Mouse (Mus musculus): ENCODE data around the gene Spns2. TPM values are rescaled to one million over a fixed set of nuclear protein-coding genes. Genes with fewer than 3 reads are reported as not detected.

The Spns2 gene
- polyA plus RNA-seq, 1 experiment: 11.4 TPM

GRCm38 (mm10) chr11:72518449-72518848 lies 28.7 kb upstream of the Spns2 start:
- Histone ChIP-seq H3K36me3 (ENCODE audit: control insufficient read depth, insufficient read depth, low read length) (no peaks in the 10 kb centered on the region), H3K27me3 (ENCODE audit: control insufficient read depth, insufficient read depth, low read length) (no peaks in the 10 kb centered on the region), H3K27ac (ENCODE audit: control insufficient read depth, insufficient read depth, low read depth, low read length) (no peak overlapping the region), H3K4me3 (ENCODE audit: control insufficient read depth, low read depth, low read length) (no peak overlapping the region), H3K4me1 (ENCODE audit: control insufficient read depth, insufficient read depth, low read length) (no peaks in the 10 kb centered on the region)
- no peak for TF ChIP-seq POLR2A (IDR thresholded peaks at IDR 0.05; ENCODE audit: control insufficient read depth, low read depth, low read length)

GRCm38 (mm10) chr11:72514967-72515366 lies 25.3 kb upstream of the Spns2 start:
- no peaks in the 10 kb centered on the region for H3K4me1 ChIP-seq (ENCODE audit: control insufficient read depth, insufficient read depth, low read length)
- no peaks in the 10 kb centered on the region for H3K27me3 ChIP-seq (ENCODE audit: control insufficient read depth, insufficient read depth, low read length)

GRCm38 (mm10) chr11:72508651-72509050 lies 18.9 kb upstream of the Spns2 start:
- TF ChIP-seq CTCF (IDR thresholded peaks at IDR 0.05; ENCODE audit: control insufficient read depth, insufficient read depth, insufficient replicate concordance, low read depth, low read length) (no peak), POLR2A (IDR thresholded peaks at IDR 0.05; ENCODE audit: control insufficient read depth, low read depth, low read length) (no peak)
- no peak overlapping the region for H3K27ac ChIP-seq (ENCODE audit: control insufficient read depth, insufficient read depth, low read depth, low read length)
- H3K4me1 ChIP-seq (ENCODE audit: control insufficient read depth, insufficient read depth, low read length): no peaks in the 10 kb centered on the region
- H3K4me3 ChIP-seq (ENCODE audit: control insufficient read depth, low read depth, low read length): no peak overlapping the region
- H3K27me3 ChIP-seq (ENCODE audit: control insufficient read depth, insufficient read depth, low read length): no peaks in the 10 kb centered on the region
- H3K36me3 ChIP-seq (ENCODE audit: control insufficient read depth, insufficient read depth, low read length): no peaks in the 10 kb centered on the region

More at GRCm38 (mm10) chr11:72514967-72515366, 25.3 kb upstream of the Spns2 start:
- H3K36me3 ChIP-seq (ENCODE audit: control insufficient read depth, insufficient read depth, low read length): no peaks in the 10 kb centered on the region
- TF ChIP-seq POLR2A (IDR thresholded peaks at IDR 0.05; ENCODE audit: control insufficient read depth, low read depth, low read length): no peak
- no peak for TF ChIP-seq CTCF (IDR thresholded peaks at IDR 0.05; ENCODE audit: control insufficient read depth, insufficient read depth, insufficient replicate concordance, low read depth, low read length)
- no peak overlapping the region for H3K4me3 ChIP-seq (ENCODE audit: control insufficient read depth, low read depth, low read length)
- H3K27ac ChIP-seq (ENCODE audit: control insufficient read depth, insufficient read depth, low read depth, low read length): no peak overlapping the region

GRCm38 (mm10) chr11:72507651-72508050 lies 17.9 kb upstream of the Spns2 start:
- TF ChIP-seq POLR2A (IDR thresholded peaks at IDR 0.05; ENCODE audit: control insufficient read depth, low read depth, low read length) (no peak), CTCF (IDR thresholded peaks at IDR 0.05; ENCODE audit: control insufficient read depth, insufficient read depth, insufficient replicate concordance, low read depth, low read length) (no peak)
- Histone ChIP-seq H3K27me3 (ENCODE audit: control insufficient read depth, insufficient read depth, low read length) (no peaks in the 10 kb centered on the region), H3K36me3 (ENCODE audit: control insufficient read depth, insufficient read depth, low read length) (no peaks in the 10 kb centered on the region), H3K27ac (ENCODE audit: control insufficient read depth, insufficient read depth, low read depth, low read length) (no peak overlapping the region), H3K4me3 (ENCODE audit: control insufficient read depth, low read depth, low read length) (no peak overlapping the region), H3K4me1 (ENCODE audit: control insufficient read depth, insufficient read depth, low read length) (no peaks in the 10 kb centered on the region)

GRCm38 (mm10) chr11:72504016-72504797 lies 14.5 kb upstream of the Spns2 start:
- TF ChIP-seq POLR2A (IDR thresholded peaks at IDR 0.05; ENCODE audit: control insufficient read depth, low read depth, low read length): no peak
- TF ChIP-seq CTCF (IDR thresholded peaks at IDR 0.05; ENCODE audit: control insufficient read depth, insufficient read depth, insufficient replicate concordance, low read depth, low read length): no peak
- no peak overlapping the region for H3K4me3 ChIP-seq (ENCODE audit: control insufficient read depth, low read depth, low read length)

GRCm38 (mm10) chr11:72503501-72503921 lies 13.8 kb upstream of the Spns2 start:
- Histone ChIP-seq H3K27ac (ENCODE audit: control insufficient read depth, insufficient read depth, low read depth, low read length) (no peak overlapping the region), H3K4me3 (ENCODE audit: control insufficient read depth, low read depth, low read length) (no peak overlapping the region), H3K4me1 (ENCODE audit: control insufficient read depth, insufficient read depth, low read length) (no peaks in the 10 kb centered on the region), H3K27me3 (ENCODE audit: control insufficient read depth, insufficient read depth, low read length) (no peaks in the 10 kb centered on the region), H3K36me3 (ENCODE audit: control insufficient read depth, insufficient read depth, low read length) (no peaks in the 10 kb centered on the region)
- no peak for TF ChIP-seq POLR2A (IDR thresholded peaks at IDR 0.05; ENCODE audit: control insufficient read depth, low read depth, low read length)

More at GRCm38 (mm10) chr11:72504016-72504797, 14.5 kb upstream of the Spns2 start:
- no peaks in the 10 kb centered on the region for H3K27me3 ChIP-seq (ENCODE audit: control insufficient read depth, insufficient read depth, low read length)
- no peak overlapping the region for H3K27ac ChIP-seq (ENCODE audit: control insufficient read depth, insufficient read depth, low read depth, low read length)
- H3K36me3 ChIP-seq (ENCODE audit: control insufficient read depth, insufficient read depth, low read length): no peaks in the 10 kb centered on the region
- H3K4me1 ChIP-seq (ENCODE audit: control insufficient read depth, insufficient read depth, low read length): no peaks in the 10 kb centered on the region

- Histone ChIP-seq H3K4me1 (ENCODE audit: control insufficient read depth, insufficient read depth, low read length) (no peaks in the 10 kb centered on the region), H3K27ac (ENCODE audit: control insufficient read depth, insufficient read depth, low read depth, low read length) (no peak overlapping the region), H3K36me3 (ENCODE audit: control insufficient read depth, insufficient read depth, low read length) (no peaks in the 10 kb centered on the region), H3K4me3 (ENCODE audit: control insufficient read depth, low read depth, low read length) (no peak overlapping the region), H3K27me3 (ENCODE audit: control insufficient read depth, insufficient read depth, low read length) (no peaks in the 10 kb centered on the region)
- no peak for TF ChIP-seq POLR2A (IDR thresholded peaks at IDR 0.05; ENCODE audit: control insufficient read depth, low read depth, low read length)
- no peak for TF ChIP-seq CTCF (IDR thresholded peaks at IDR 0.05; ENCODE audit: control insufficient read depth, insufficient read depth, insufficient replicate concordance, low read depth, low read length)
These were observed 12.5 kb upstream of the Spns2 start for GRCm38 (mm10) chr11:72502236-72502635.
